Mouse (Mus musculus) thymus, postnatal 25 days (tissue): ENCODE measurements around the gene Tmem209.

Experiments
- DNase-seq: peaks from one replicate; pipeline ENCODE4 v3.0.0; 2022

The Tmem209 gene

GRCm38 (mm10) chr6:30460750-30461446 is 48.7 kb downstream of the Tmem209 start:
- peak; percentile 28 for DNase-seq

GRCm38 (mm10) chr6:30459811-30460749 is 49.5 kb downstream of the Tmem209 start:
- peak; percentile 81 for DNase-seq

- no peak for DNase-seq
These were observed 50.4 kb downstream of the Tmem209 start for GRCm38 (mm10) chr6:30459056-30459747.

- no peak for DNase-seq
These were observed 51.0 kb downstream of the Tmem209 start for GRCm38 (mm10) chr6:30458626-30459025.

- no peak for DNase-seq
These were observed 52.6 kb downstream of the Tmem209 start for GRCm38 (mm10) chr6:30456991-30457390.

GRCm38 (mm10) chr6:30439576-30439975 is 70.0 kb downstream of the Tmem209 start:
- DNase-seq = no peak

GRCm38 (mm10) chr6:30437054-30437453 is 72.5 kb downstream of the Tmem209 start:
- DNase-seq = no peak

GRCm38 (mm10) chr6:30436476-30436875 is 73.1 kb downstream of the Tmem209 start:
- DNase-seq = no peak

- DNase-seq = no peak
These were observed 77.0 kb downstream of the Tmem209 start for GRCm38 (mm10) chr6:30432461-30433192.
